Mouse (Mus musculus) brain, embryonic 14.5 days (tissue): ENCODE measurements around the gene Adamtsl5.

Source experiments
- CTCF ChIP-seq: fragments of 200-500 bp; IDR thresholded peaks from 2 replicates; pipeline ENCODE4 v1.5.1; 2012; ENCODE audit warnings: inconsistent platforms, mild to moderate bottlenecking, moderate library complexity, borderline replicate concordance; ENCODE audit not compliant: insufficient read depth, insufficient read length; ENCODE audit errors: extremely low read depth
- POLR2A ChIP-seq: fragments of 200-500 bp; IDR thresholded peaks from 2 replicates; pipeline ENCODE4 v1.6.1; 2012; ENCODE audit warnings: mild to moderate bottlenecking, inconsistent platforms, borderline replicate concordance; ENCODE audit not compliant: poor library complexity, insufficient read depth, insufficient read length, severe bottlenecking; ENCODE audit errors: extremely low read depth

- TF ChIP-seq POLR2A (no peak), CTCF (no peak)
Observed at GRCm38 (mm10) chr10:80386735-80387471, 38.7 kb upstream of the Adamtsl5 start.
